Mouse (Mus musculus): Measurements from ENCODE around the gene Xntrpc. TPM values are rescaled to one million over a fixed set of nuclear protein-coding genes. Genes with fewer than 3 reads are reported as not detected.

Xntrpc gene
- total RNA-seq, 2 experiments from 2014 or later, result 2.6 to 3.0 TPM

GRCm38 (mm10) chr7:102084041-102084696 lies 18.7 kb downstream of the Xntrpc start:
- intact Hi-C loops (cut with DNase I), result no loop called here
- H3K27ac ChIP-seq, result no peak overlapping the region
- no peak for TF ChIP-seq CTCF (IDR thresholded peaks at IDR 0.05)
- no peak for DNase-seq (ENCODE audit: extremely low spot score in 1 of 2, low spot score in 2 of 2)
- H3K4me3 ChIP-seq, result no peak overlapping the region

DNA sequence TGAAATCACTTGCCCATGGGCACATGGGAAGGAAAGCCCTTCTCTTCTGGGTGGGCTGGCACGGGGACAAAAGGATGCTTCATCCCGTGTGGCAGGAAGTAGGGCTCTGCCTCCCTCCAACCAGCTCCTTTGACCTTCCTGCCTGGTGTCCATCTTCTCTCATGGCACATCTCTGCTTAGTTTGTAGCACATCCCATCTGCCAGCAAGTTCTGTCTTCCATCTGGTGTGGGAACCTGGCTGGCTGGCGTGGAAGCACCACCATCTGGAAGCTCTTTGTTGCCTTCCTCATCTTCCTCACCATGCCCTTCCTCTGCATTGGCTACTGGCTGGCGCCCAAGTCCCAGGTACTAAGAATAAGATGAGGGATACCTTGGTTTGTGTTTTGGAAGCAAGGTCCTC lies 21.8 kb downstream of the Xntrpc start:
- Histone ChIP-seq H3K4me3 (no peak overlapping the region), H3K27ac (no peak overlapping the region)
- intact Hi-C loops (cut with DNase I), result no loop called here
- TF ChIP-seq CTCF (IDR thresholded peaks at IDR 0.05), result no peak
- peak in 1 of 2 experiments; percentile 24 for DNase-seq (ENCODE audit: extremely low spot score in 1 of 2, low spot score in 2 of 2)

DNA sequence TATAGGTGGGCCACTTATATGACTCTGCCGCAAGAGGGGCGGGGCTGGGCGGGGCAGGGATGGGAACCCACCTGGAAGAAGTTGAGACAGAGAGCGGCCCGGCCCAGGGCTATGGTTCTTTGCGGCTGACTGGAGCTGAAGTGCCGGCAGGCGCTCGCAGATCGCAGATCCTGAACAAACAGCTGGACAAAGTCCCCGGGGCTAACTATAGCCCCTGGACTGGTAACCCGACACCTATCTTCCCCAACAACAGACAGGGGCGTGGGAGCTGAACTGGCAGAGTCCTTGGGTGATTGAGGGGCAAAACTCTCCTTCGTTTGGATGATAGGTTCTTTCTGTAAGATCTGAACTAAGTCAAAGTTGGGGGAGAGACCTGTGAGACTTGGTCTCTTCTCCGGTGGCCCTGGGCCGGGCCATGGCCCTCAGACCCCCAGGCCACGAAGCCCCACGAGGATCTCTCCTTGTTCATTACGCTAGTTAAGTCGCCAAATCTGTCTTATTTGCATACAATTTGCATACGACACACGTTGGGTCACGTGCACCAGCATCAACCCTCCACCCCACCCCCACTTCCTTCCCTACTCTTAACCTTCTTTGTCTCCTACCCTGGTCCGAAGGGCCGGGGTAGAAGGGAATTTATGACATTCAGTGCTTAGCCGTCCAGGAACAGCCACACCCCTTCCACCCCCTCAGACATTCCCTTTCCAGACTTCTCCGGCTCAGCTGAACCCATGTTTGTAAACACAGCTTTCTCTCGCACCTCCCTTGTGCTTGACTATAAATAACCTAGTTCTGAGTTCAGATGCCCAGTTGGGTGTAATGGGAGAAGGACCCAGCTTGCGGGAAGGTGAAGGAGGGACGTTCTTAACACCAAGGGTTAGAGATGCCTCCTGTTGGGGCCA lies 34.5 kb downstream of the Xntrpc start:
- intact Hi-C loops (cut with DNase I), result no loop called here
- Histone ChIP-seq H3K27ac (no peak overlapping the region), H3K4me3 (no peak overlapping the region)
- no peak for TF ChIP-seq CTCF (IDR thresholded peaks at IDR 0.05)
- no peak for DNase-seq (ENCODE audit: extremely low spot score in 1 of 2, low spot score in 2 of 2)

DNA sequence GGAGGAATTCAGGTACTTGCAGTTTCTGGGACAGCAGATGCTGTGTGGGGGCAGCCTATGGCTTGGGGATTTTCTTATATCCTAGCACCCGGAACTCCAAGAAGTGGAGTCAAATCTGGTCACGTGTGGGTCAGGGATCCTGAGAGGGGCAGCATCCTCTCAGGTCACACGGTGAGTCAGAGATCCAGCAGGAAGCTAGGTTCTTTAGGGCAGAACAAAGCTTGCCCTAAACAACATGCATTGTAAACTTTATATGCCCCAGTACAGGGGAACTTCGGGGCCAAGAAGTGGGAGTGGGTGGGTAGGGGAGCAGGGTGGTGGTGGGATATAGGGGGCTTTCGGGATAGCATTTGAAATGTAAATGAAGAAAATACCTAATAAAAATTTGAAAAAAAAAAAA lies 35.4 kb downstream of the Xntrpc start:
- TF ChIP-seq CTCF (IDR thresholded peaks at IDR 0.05), result no peak

GRCm38 (mm10) chr7:102101487-102101886 lies 36.0 kb downstream of the Xntrpc start, which contains the start of gene Art1:
Art1 (plus strand) TSS chr7:102101743.
- intact Hi-C loops (cut with DNase I), result no loop called here
- Histone ChIP-seq H3K27ac (no peak within 1 kb of the TSS), H3K4me3 (no peak within 1 kb of the TSS)
- no peak for TF ChIP-seq CTCF (IDR thresholded peaks at IDR 0.05)
- no peak for DNase-seq (ENCODE audit: extremely low spot score in 1 of 2, low spot score in 2 of 2)

More for the DNA sequence above, 35.4 kb downstream of the Xntrpc start:
- no peak overlapping the region for H3K4me3 ChIP-seq
- H3K27ac ChIP-seq, result no peak overlapping the region
- no peak for DNase-seq (ENCODE audit: extremely low spot score in 1 of 2, low spot score in 2 of 2)
- intact Hi-C loops (cut with DNase I), result no loop called here

DNA sequence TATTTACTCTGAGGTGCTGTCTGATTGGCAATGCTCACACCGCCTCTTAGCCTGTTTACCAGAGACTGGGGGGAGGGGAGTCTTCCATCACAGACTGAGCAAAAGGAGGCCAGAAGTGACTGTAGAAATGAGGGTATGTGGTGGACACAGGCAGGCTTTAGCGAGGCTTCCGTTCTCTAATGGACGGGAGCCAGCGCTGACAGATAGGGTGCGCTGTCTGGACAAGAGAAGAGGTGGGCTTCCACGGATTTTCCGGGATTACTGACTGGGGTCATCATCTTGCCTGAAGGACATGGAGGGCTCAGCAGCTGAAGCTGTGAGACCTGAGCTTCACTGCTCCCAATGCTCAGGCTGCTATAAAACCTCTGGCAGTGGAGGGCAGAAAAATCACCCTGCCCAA lies 36.7 kb downstream of the Xntrpc start:
- intact Hi-C loops (cut with DNase I), result no loop called here
- no peak for TF ChIP-seq CTCF (IDR thresholded peaks at IDR 0.05)
- no peak overlapping the region for H3K27ac ChIP-seq
- DNase-seq (ENCODE audit: extremely low spot score in 1 of 2, low spot score in 2 of 2), result no peak
- H3K4me3 ChIP-seq, result no peak overlapping the region

DNA sequence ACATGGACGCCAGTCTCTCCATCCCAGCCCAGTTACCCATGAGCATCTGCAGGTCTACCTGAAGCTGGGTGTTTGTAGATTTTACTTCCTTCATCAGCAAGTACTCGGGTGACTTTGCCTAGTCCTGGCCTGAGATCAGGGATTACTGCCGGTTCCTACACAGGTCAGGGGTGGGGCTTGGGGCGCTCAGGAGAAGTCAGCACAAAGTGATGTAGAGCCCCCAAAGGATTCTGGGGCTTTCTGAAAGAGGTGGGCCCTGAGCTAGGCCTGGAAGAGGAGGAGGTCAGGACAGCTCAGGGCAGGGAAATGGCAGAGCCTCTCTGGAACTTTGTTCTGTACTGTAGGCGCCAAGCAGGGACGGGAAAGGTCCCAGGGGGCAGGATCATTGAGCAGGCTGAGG lies 37.2 kb downstream of the Xntrpc start:
- intact Hi-C loops (cut with DNase I), result no loop called here
- Histone ChIP-seq H3K27ac (no peak overlapping the region), H3K4me3 (no peak overlapping the region)
- DNase-seq (ENCODE audit: extremely low spot score in 1 of 2, low spot score in 2 of 2), result no peak
- TF ChIP-seq CTCF (IDR thresholded peaks at IDR 0.05), result no peak

DNA sequence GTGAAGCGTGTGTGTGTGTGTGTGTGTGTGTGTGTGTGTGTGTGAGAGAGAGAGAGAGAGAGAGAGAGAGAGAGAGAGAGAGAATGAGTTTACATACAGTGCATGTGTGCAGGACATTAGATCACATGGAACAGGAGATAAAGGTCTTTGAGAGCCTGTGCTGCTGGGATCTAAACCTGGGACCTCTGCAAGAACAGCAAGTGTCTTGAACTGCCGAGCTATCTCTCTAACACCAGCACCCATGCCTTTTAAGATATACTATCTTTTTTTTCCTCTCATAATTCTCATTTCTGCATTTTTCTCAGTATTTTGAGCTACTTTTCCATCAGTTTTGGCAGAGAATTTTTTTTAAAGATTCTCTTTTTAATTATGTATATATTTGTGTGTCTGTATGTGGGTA lies 38.0 kb downstream of the Xntrpc start:
- H3K4me3 ChIP-seq, result no peak overlapping the region
- TF ChIP-seq CTCF (IDR thresholded peaks at IDR 0.05), result no peak
- no peak for DNase-seq (ENCODE audit: extremely low spot score in 1 of 2, low spot score in 2 of 2)
- no peak overlapping the region for H3K27ac ChIP-seq
- intact Hi-C loops (cut with DNase I), result no loop called here

DNA sequence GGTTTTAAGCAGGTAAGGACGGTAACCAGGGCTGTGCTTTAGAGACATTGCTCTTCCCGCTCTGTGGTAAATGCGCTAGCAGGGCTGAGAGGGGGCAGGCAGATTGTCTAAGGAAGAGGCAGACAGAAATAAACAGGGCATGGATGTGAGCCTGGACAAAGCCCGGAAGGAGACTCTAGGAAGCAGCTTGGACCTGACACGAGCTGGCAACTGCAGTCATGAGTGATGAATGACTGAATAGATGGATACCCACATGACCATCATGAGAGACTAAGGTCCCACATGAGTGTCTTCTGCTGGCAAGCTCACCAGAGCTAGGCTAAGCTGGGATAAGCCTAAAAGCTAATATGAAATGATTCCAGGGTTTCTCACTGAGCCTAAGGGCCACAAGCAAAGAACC lies 38.6 kb downstream of the Xntrpc start:
- Histone ChIP-seq H3K4me3 (no peak overlapping the region), H3K27ac (no peak overlapping the region)
- intact Hi-C loops (cut with DNase I), result no loop called here
- TF ChIP-seq CTCF (IDR thresholded peaks at IDR 0.05), result no peak
- DNase-seq (ENCODE audit: extremely low spot score in 1 of 2, low spot score in 2 of 2), result no peak

DNA sequence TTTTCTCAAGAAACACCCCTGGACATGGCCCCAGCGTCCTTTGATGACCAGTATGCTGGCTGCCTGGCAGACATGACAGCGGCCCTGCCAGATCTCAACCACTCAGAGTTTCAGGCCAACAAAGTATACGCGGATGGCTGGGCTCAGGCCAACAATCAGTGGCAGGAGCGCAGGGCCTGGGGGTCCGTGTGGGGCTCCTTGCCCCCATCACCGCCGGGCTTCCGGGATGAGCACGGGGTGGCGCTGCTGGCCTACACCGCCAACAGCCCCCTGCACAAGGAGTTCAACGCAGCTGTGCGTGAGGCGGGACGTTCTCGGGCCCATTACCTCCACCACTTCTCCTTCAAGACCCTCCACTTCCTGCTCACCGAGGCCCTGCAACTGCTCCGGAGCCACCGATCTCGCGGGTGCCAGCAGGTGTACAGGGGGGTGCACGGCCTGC lies 41.2 kb downstream of the Xntrpc start:
- no peak overlapping the region for H3K4me3 ChIP-seq
- no peak for DNase-seq (ENCODE audit: extremely low spot score in 1 of 2, low spot score in 2 of 2)
- intact Hi-C loops (cut with DNase I), result no loop called here
- TF ChIP-seq CTCF (IDR thresholded peaks at IDR 0.05), result no peak
- H3K27ac ChIP-seq, result no peak overlapping the region

GRCm38 (mm10) chr7:102108206-102108605 lies 42.7 kb downstream of the Xntrpc start:
- H3K4me3 ChIP-seq, result no peak overlapping the region
- H3K27ac ChIP-seq, result no peak overlapping the region
- TF ChIP-seq CTCF (IDR thresholded peaks at IDR 0.05), result no peak
- DNase-seq (ENCODE audit: extremely low spot score in 1 of 2, low spot score in 2 of 2), result no peak
- intact Hi-C loops (cut with DNase I), result no loop called here

GRCm38 (mm10) chr7:102109171-102109570 lies 43.7 kb downstream of the Xntrpc start, which contains the start of gene Art5:
Art5 (minus strand) TSS chr7:102109489.
- Histone ChIP-seq H3K27ac (no peak within 1 kb of the TSS), H3K4me3 (no peak within 1 kb of the TSS)
- no peak for TF ChIP-seq CTCF (IDR thresholded peaks at IDR 0.05)
- no peak for DNase-seq (ENCODE audit: extremely low spot score in 1 of 2, low spot score in 2 of 2)
- intact Hi-C loops (cut with DNase I), result no loop called here

Data from left cerebral cortex, adult 2 months (tissue).